Mouse (Mus musculus) lung, adult 18-20 months (tissue): ENCODE measurements around the gene Sdf2.
A peak's percentile ranks its signal among the peaks of the same experiment; 100 is the strongest.

ENCODE experiments used
- DNase-seq, 2 experiments: peaks; one replicate each; pipeline ENCODE4 v3.0.0; 2022; ENCODE audit warnings: mixed read lengths in 2 of 2

The Sdf2 gene

GRCm38 (mm10) chr11:78245627-78246317, at the start of gene Sdf2, which contains the start of gene Supt6:
Sdf2 (plus strand) TSS chr11:78245746.
Supt6 (minus strand) TSS chr11:78245987.
- peak; percentile 91 to 92 for DNase-seq

- no peak for DNase-seq
Observed at GRCm38 (mm10) chr11:78202372-78202771, 43.2 kb upstream of the Sdf2 start.

GRCm38 (mm10) chr11:78204287-78204686, 41.3 kb upstream of the Sdf2 start:
- DNase-seq: no peak

- no peak for DNase-seq
Observed at GRCm38 (mm10) chr11:78205361-78206206, 40.0 kb upstream of the Sdf2 start.

GRCm38 (mm10) chr11:78207190-78207589, 38.4 kb upstream of the Sdf2 start:
- no peak for DNase-seq

- DNase-seq: no peak
Observed at GRCm38 (mm10) chr11:78209886-78210285, 35.7 kb upstream of the Sdf2 start.

GRCm38 (mm10) chr11:78210615-78211014, 34.9 kb upstream of the Sdf2 start:
- DNase-seq: no peak

GRCm38 (mm10) chr11:78211513-78211912, 34.0 kb upstream of the Sdf2 start:
- DNase-seq: peak; percentile 22 to 47

- DNase-seq: peak in 1 of 2 experiments; percentile 34
Observed at GRCm38 (mm10) chr11:78213086-78213817, 32.3 kb upstream of the Sdf2 start.

- no peak for DNase-seq
Observed at GRCm38 (mm10) chr11:78215709-78216317, 29.7 kb upstream of the Sdf2 start.

GRCm38 (mm10) chr11:78223586-78223985, 22.0 kb upstream of the Sdf2 start:
- no peak for DNase-seq

GRCm38 (mm10) chr11:78231518-78231917, 14.0 kb upstream of the Sdf2 start:
- no peak for DNase-seq

GRCm38 (mm10) chr11:78240193-78240857, 5.2 kb upstream of the Sdf2 start:
- no peak for DNase-seq

- DNase-seq: no peak
Observed at GRCm38 (mm10) chr11:78245261-78245626, 302 bp upstream of the Sdf2 start.

- no peak for DNase-seq
Observed at GRCm38 (mm10) chr11:78246318-78247011, 919 bp downstream of the Sdf2 start.

- DNase-seq: no peak
Observed at GRCm38 (mm10) chr11:78247012-78247348, 1.4 kb downstream of the Sdf2 start.

- DNase-seq: peak in 1 of 2 experiments; percentile 7
Observed at GRCm38 (mm10) chr11:78247727-78248140, 2.2 kb downstream of the Sdf2 start.

- DNase-seq: no peak
Observed at GRCm38 (mm10) chr11:78256618-78257017, 11.1 kb downstream of the Sdf2 start.

GRCm38 (mm10) chr11:78260489-78261258, 15.1 kb downstream of the Sdf2 start:
- DNase-seq: no peak

- DNase-seq: peak; percentile 92 to 94
Observed at GRCm38 (mm10) chr11:78261380-78262352, 16.1 kb downstream of the Sdf2 start, which contains the start of gene 2610507B11Rik. 2610507B11Rik (plus strand) TSS chr11:78261752.
